Mouse (Mus musculus) midbrain, embryonic 11.5 days (tissue): ENCODE measurements around the gene Slc6a19. TPM values are rescaled to one million over a fixed set of nuclear protein-coding genes. Genes with fewer than 3 reads are reported as not detected.

Source experiments
- ATAC-seq: fragments of 200-750 bp; cut with Nextera tagmentation; 2 replicates; pipeline ENCODE4 v1.8.0; 2017; ENCODE audit warnings: moderate TSS enrichment, moderate library complexity; ENCODE audit not compliant: low FRiP score
- DNase-seq: peaks from one replicate; pipeline ENCODE4 v3.0.0; 2015; ENCODE audit warnings: low spot score; ENCODE audit errors: missing footprints
- H3K27ac ChIP-seq: fragments of 300-500 bp; sonication (generic); 2 replicates; pipeline ENCODE4 v1.5.1; 2014; ENCODE audit warnings: low read depth, low read length
- H3K27me3 ChIP-seq: fragments of 300-500 bp; sonication (generic); 2 replicates; pipeline ENCODE4 v1.6.1; 2014; ENCODE audit warnings: mild to moderate bottlenecking, low read length, moderate library complexity, mixed read lengths; ENCODE audit not compliant: control insufficient read depth, insufficient read depth
- H3K36me3 ChIP-seq: fragments of 300-500 bp; sonication (generic); 2 replicates; pipeline ENCODE4 v1.6.1; 2014; ENCODE audit warnings: mild to moderate bottlenecking, low read length, moderate library complexity, mixed read lengths; ENCODE audit not compliant: control insufficient read depth, insufficient read depth
- H3K4me1 ChIP-seq: fragments of 300-500 bp; sonication (generic); 2 replicates; pipeline ENCODE4 v1.6.1; 2014; ENCODE audit warnings: low read length; ENCODE audit not compliant: control insufficient read depth, insufficient read depth
- H3K4me2 ChIP-seq: fragments of 300-500 bp; sonication (generic); 2 replicates; pipeline ENCODE4 v1.6.1; 2014; ENCODE audit warnings: mild to moderate bottlenecking, moderate library complexity
- H3K4me3 ChIP-seq: fragments of 300-500 bp; sonication (generic); 2 replicates; pipeline ENCODE4 v1.5.1; 2014; ENCODE audit warnings: low read depth, low read length
- H3K9ac ChIP-seq: fragments of 300-500 bp; sonication (generic); 2 replicates; pipeline ENCODE4 v1.6.1; 2014; ENCODE audit warnings: low read length
- H3K9me3 ChIP-seq: fragments of 300-500 bp; sonication (generic); 2 replicates; pipeline ENCODE4 v1.6.1; 2016; ENCODE audit warnings: low read length; ENCODE audit not compliant: control insufficient read depth
- WGBS: fragments of 180-500 bp; shearing (Covaris S2); extraction: QIAGEN DNeasy Blood & Tissue Kit; methylation state at CpG from one replicate; pipeline ENCODE4 v1.1.7; 2014; 5-methylcytosine and 5-hydroxymethylcytosine counted together
- polyA plus RNA-seq: library from polyadenylated mRNA; unstranded; fragments of >200 nt; fragmentation: Nextera tagmentation; extraction: Ambion mirVana; gene quantifications from 2 replicates; pipeline ENCODE4 v1.2.1, GENCODE M21; 2014

The Slc6a19 gene
- polyA plus RNA-seq, 1 experiment from 2014 or later: 0.14 TPM

DNA sequence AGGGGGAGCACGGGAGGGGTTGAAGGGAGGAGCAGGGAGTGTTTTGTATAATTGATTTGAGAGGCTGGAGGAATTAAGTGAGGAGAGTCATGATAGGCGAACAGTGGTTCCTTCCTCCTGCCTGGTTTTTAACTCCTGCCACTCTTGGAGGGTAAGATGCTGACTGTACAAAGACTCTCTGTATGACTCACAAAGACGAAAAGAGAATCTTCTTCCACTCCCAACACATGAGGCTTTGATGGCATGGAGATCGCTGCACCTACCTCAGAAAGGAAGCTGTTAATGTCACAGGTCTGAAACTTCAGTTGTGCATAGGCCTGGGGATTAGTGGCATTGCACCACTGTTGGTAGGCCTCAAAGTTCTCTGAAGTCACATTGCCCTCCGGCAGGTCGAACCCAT is 19.2 kb downstream of the Slc6a19 start:
- Histone ChIP-seq H3K4me2 (no peak overlapping the region), H3K9ac (no peak overlapping the region), H3K27ac (no peak overlapping the region), H3K4me1 (no peaks in the 10 kb centered on the region), H3K27me3 (no peaks in the 10 kb centered on the region), H3K36me3 (no peaks in the 10 kb centered on the region), H3K9me3 (no peaks in the 10 kb centered on the region), H3K4me3 (no peak overlapping the region)
- ATAC-seq: no peak
- DNase-seq: no peak
- 91% methylated on average over 6 of the region's 6 CpGs for WGBS

DNA sequence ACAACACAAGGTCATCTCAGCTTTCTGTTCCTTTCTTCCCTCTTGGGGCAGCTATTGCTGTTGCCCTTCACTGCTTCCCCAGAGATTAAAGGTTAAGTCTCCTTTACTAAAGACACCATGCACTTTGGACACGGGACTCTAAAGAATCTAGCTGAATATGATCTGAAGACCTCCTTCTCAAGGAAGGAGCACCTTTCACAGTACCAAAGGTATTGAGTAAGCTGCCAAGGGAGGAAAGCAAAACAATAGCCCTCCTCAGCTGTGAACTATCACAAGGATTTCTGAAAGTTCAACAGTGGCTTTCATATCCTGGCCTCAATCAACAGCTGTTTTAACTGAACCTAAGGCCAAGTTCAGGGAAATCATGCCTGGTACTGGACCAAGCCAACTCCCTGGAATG is 20.3 kb downstream of the Slc6a19 start:
- WGBS: 68% methylated on average over 1 of the region's 1 CpGs
- H3K9ac ChIP-seq: no peak overlapping the region
- no peak for ATAC-seq
- no peaks in the 10 kb centered on the region for H3K9me3 ChIP-seq
- no peak overlapping the region for H3K4me3 ChIP-seq
- DNase-seq: no peak
- no peaks in the 10 kb centered on the region for H3K36me3 ChIP-seq
- H3K4me1 ChIP-seq: no peaks in the 10 kb centered on the region
- no peak overlapping the region for H3K4me2 ChIP-seq
- no peak overlapping the region for H3K27ac ChIP-seq
- H3K27me3 ChIP-seq: no peaks in the 10 kb centered on the region

DNA sequence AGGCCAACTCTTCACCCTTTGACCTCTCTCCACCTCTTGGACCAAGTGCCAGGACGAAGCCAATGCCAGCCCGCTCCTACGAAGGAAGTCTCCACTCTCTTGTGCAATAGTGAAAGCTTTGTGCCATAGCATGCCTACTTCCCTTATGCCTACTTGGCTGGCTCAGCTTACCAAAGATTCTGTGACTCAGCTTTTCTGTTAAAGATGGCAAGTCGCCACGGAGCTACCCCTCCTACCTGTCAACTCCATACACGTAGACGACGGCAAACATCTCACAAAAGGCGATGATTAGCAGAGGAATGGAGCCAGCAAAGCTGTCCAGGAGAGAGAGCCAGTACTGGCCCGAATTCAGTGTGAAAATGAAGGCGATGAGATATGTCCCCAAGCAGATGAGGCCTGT is 21.0 kb downstream of the Slc6a19 start:
- Histone ChIP-seq H3K9me3 (no peaks in the 10 kb centered on the region), H3K4me3 (no peak overlapping the region), H3K36me3 (no peaks in the 10 kb centered on the region), H3K4me1 (no peaks in the 10 kb centered on the region), H3K27me3 (no peaks in the 10 kb centered on the region), H3K4me2 (no peak overlapping the region), H3K9ac (no peak overlapping the region), H3K27ac (no peak overlapping the region)
- no peak for ATAC-seq
- no peak for DNase-seq
- WGBS: 86% methylated on average over 11 of the region's 11 CpGs

DNA sequence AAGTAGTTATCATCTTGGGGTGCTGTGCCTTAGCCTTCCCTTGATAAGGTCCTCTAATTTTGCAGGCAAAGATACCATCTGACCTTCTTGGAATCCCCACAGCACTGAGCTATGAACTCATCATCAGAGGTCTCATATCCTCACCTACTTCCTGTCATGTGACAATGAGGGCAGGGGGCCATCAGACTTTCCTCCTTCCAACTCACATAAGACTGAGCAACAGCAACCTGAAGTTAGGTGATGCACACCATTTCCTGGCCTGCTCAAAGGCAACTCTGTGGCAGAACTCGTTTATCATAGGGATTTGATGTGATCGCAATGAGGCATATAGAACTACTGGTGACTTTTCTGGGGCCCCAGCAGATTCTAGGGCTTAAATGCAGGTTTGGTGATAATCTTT is 22.4 kb downstream of the Slc6a19 start:
- Histone ChIP-seq H3K9ac (no peak overlapping the region), H3K4me2 (no peak overlapping the region), H3K27ac (no peak overlapping the region), H3K36me3 (no peaks in the 10 kb centered on the region), H3K4me1 (no peaks in the 10 kb centered on the region), H3K9me3 (no peaks in the 10 kb centered on the region), H3K27me3 (no peaks in the 10 kb centered on the region), H3K4me3 (no peak overlapping the region)
- WGBS: 83% methylated on average over 2 of the region's 2 CpGs
- ATAC-seq (no peak), DNase-seq (no peak)

DNA sequence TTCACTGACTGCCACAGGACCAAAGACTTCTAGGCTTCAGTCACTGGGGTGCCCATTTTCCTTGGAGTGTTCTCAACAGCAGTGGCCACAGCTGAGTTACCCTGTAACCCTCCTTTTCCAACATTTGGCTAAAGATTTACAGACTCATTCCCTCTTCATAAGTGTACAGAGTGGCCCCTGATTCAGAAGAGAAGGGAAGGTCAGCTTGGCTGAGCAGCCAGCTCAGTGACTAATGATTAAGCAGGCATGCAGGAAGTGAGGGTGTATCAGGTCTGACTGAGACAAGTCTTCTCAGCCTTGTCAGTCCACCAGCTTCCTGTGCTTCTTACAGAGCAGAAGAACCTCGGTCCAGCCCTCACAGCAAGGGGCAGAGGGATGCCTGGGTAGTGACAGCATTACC is 24.3 kb downstream of the Slc6a19 start:
- no peaks in the 10 kb centered on the region for H3K4me1 ChIP-seq
- no peaks in the 10 kb centered on the region for H3K27me3 ChIP-seq
- no peak overlapping the region for H3K27ac ChIP-seq
- H3K9ac ChIP-seq: no peak overlapping the region
- H3K9me3 ChIP-seq: no peaks in the 10 kb centered on the region
- no peak overlapping the region for H3K4me3 ChIP-seq
- 47% methylated on average over 1 of the region's 1 CpGs for WGBS
- no peaks in the 10 kb centered on the region for H3K36me3 ChIP-seq
- DNase-seq (no peak), ATAC-seq (no peak)
- no peak overlapping the region for H3K4me2 ChIP-seq

DNA sequence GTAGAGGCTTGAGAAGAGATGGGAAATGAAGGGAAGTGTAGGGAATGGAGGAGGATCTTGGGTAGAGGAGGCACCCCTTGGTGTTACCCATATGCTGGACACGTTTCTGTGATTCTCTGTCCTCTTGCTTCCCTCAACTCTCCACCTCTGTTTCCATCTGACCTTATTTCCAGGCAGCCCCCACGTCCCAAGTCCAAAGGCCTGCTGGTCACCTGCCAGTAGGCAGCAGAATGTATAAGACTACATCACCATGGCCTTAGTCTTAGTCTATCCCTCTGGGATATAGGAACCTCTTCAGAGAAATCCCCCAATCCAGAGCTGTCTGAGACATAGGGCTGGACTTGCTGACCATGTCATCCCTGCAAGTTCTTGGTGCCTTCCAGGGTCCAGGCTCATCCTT is 25.4 kb downstream of the Slc6a19 start:
- H3K27me3 ChIP-seq: no peaks in the 10 kb centered on the region
- 70% methylated on average over 2 of the region's 2 CpGs for WGBS
- DNase-seq: no peak
- H3K36me3 ChIP-seq: no peaks in the 10 kb centered on the region
- H3K9me3 ChIP-seq: no peaks in the 10 kb centered on the region
- no peak overlapping the region for H3K4me2 ChIP-seq
- no peaks in the 10 kb centered on the region for H3K4me1 ChIP-seq
- H3K4me3 ChIP-seq: no peak overlapping the region
- ATAC-seq: no peak
- no peak overlapping the region for H3K9ac ChIP-seq
- H3K27ac ChIP-seq: no peak overlapping the region

DNA sequence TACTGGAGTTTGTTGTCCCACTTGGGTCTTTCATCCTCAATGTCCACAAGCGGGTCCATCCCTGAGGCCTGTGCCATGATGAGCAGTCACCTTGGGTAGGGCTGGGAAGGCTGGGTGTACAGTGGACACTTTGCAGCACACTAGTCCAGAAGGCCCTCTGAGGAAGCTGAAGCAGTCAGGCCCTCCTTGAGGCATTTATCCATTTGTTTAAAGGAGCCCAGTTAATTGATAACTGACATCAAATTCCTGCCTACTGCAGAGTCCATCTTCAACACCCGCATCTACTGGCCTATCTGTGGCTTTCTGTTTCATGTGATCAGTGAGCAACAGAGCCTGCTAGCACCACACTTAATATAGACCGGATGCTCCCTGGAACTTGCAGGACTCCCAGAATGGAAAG is 26.8 kb downstream of the Slc6a19 start, which contains the start of gene Slc6a18:
Slc6a18 (minus strand) TSS at position 171 of the 400 bp plus-strand sequence.
- Histone ChIP-seq H3K4me1 (no peaks in the 10 kb centered on the region), H3K27me3 (no peaks in the 10 kb centered on the region), H3K4me2 (no peak within 1 kb of the TSS), H3K9ac (no peak within 1 kb of the TSS), H3K27ac (no peak within 1 kb of the TSS), H3K36me3 (no peaks in the 10 kb centered on the region), H3K9me3 (no peaks in the 10 kb centered on the region), H3K4me3 (no peak within 1 kb of the TSS)
- ATAC-seq (no peak), DNase-seq (no peak)
- 85% methylated on average over 3 of the region's 3 CpGs for WGBS

DNA sequence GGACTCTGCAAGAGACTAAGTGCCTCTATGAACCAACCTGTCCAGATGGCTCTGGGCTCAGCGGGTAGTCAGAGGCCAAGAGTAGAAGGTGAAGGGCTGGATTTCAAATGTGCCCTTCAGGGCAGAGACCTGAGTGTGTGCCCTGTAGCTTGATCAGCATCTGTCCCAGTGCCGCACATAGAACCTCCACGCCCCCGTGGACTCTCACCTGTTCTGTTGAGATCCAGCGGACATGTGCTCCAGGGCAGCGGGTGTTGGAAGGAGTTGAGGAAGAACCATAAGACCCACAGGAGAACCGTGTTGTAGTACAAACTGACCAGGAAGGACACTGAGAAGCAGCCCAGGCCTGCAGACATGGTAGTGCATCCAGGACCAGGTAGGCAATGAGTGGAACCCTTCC is 29.5 kb downstream of the Slc6a19 start:
- no peak overlapping the region for H3K4me3 ChIP-seq
- 88% methylated on average over 7 of the region's 7 CpGs for WGBS
- no peak overlapping the region for H3K27ac ChIP-seq
- H3K27me3 ChIP-seq: no peaks in the 10 kb centered on the region
- DNase-seq (no peak), ATAC-seq (no peak)
- H3K9ac ChIP-seq: no peak overlapping the region
- no peaks in the 10 kb centered on the region for H3K9me3 ChIP-seq
- H3K4me1 ChIP-seq: no peaks in the 10 kb centered on the region
- no peaks in the 10 kb centered on the region for H3K36me3 ChIP-seq
- no peak overlapping the region for H3K4me2 ChIP-seq

DNA sequence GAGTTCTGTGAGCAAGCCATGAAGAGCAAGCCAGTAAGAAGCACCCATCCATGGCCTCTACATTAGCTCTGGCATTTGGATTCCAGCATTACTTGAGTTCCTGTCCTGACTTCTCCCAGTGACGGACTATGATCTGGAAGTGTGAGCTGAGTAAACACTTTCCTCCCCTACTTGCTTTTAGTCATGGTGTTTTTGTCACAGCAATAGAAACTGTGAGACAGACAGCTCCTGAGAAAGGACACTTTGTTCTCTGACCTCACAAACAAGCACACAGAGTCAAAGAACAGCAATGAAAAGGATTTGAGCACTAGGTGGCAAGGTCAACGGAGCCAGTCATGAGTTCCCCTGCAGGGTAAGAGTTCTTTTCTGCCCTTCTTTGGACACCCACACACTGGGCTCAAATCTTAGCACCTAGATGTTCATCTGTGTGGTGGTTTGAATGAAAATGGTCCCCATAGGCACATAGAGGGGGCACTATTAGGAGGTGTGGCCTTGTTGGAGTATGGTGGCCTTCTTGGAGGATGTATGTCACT is 44.4 kb downstream of the Slc6a19 start:
- Histone ChIP-seq H3K9ac (no peak overlapping the region), H3K27me3 (no peaks in the 10 kb centered on the region), H3K9me3 (no peaks in the 10 kb centered on the region), H3K4me2 (no peak overlapping the region), H3K27ac (no peak overlapping the region), H3K4me1 (no peaks in the 10 kb centered on the region), H3K36me3 (no peaks in the 10 kb centered on the region), H3K4me3 (no peak overlapping the region)
- no peak for ATAC-seq
- WGBS: 72% methylated on average over 2 of the region's 2 CpGs
- DNase-seq: no peak

DNA sequence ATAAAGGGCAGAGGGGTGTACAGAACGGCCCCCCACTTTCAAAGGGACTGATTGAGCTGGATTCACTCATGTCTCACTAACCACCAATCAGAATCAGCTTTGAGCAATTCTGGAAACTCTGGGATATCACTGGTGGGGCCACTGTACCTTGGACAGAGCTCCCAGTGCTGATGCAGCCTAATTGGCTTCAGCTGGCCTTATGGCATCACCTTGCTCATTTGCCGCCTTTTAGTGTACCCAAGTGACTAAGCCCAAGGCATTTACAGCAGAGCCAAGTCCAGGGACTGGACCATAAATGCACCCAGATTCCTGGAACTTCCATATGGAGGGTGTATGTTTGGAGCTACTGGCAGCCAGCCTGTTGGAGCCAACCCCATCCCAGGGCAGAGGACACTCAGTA is 45.7 kb downstream of the Slc6a19 start:
- WGBS: 69% methylated on average over 2 of the region's 2 CpGs
- Histone ChIP-seq H3K36me3 (no peaks in the 10 kb centered on the region), H3K4me2 (no peak overlapping the region), H3K4me3 (no peak overlapping the region), H3K4me1 (no peaks in the 10 kb centered on the region), H3K9ac (no peak overlapping the region), H3K9me3 (no peaks in the 10 kb centered on the region), H3K27ac (no peak overlapping the region), H3K27me3 (no peaks in the 10 kb centered on the region)
- ATAC-seq (no peak), DNase-seq (no peak)
